Mouse (Mus musculus): ENCODE data around the gene Slc25a27. TPM values are rescaled to one million over a fixed set of nuclear protein-coding genes. Genes with fewer than 3 reads are reported as not detected.

Slc25a27 gene
- 1 to 10 TPM; 3.0 to 4.4 TPM for total RNA-seq (2021)
- long read RNA-seq, experiment 1, partial matches to known transcripts: 1 of 3 reads
- long read RNA-seq, experiment 1, other reads (novel, unspliced or antisense): 0 of 3 reads
- long read RNA-seq, experiment 2, partial matches to known transcripts: 2 of 3 reads
- long read RNA-seq, experiment 2, other reads (novel, unspliced or antisense): 1 of 3 reads

- DNase-seq: peak; percentile 73
These were observed at the start of gene Slc25a27 for GRCm38 (mm10) chr17:43666576-43667289. Slc25a27 (minus strand) TSS chr17:43667214.

GRCm38 (mm10) chr17:43716601-43717000 is 49.6 kb upstream of the Slc25a27 start:
- no peak for DNase-seq

GRCm38 (mm10) chr17:43714191-43714590 is 47.2 kb upstream of the Slc25a27 start:
- DNase-seq: no peak

- DNase-seq: no peak
These were observed 44.7 kb upstream of the Slc25a27 start for GRCm38 (mm10) chr17:43711557-43712352.

- DNase-seq: peak; percentile 16
These were observed 40.2 kb upstream of the Slc25a27 start for GRCm38 (mm10) chr17:43707254-43707653.

GRCm38 (mm10) chr17:43706749-43707148 is 39.7 kb upstream of the Slc25a27 start:
- no peak for DNase-seq

GRCm38 (mm10) chr17:43704216-43704930 is 37.4 kb upstream of the Slc25a27 start:
- DNase-seq: no peak

- DNase-seq: peak; percentile 69
These were observed 34.0 kb upstream of the Slc25a27 start for GRCm38 (mm10) chr17:43701060-43701459.

GRCm38 (mm10) chr17:43698997-43699649 is 32.1 kb upstream of the Slc25a27 start:
- peak; percentile 83 for DNase-seq

- no peak for DNase-seq
These were observed 22.6 kb upstream of the Slc25a27 start for GRCm38 (mm10) chr17:43689591-43689990.

- no peak for DNase-seq
These were observed 17.6 kb upstream of the Slc25a27 start for GRCm38 (mm10) chr17:43684638-43685037.

- DNase-seq: no peak
These were observed 17.1 kb upstream of the Slc25a27 start for GRCm38 (mm10) chr17:43684086-43684485.

- no peak for DNase-seq
These were observed 10.3 kb upstream of the Slc25a27 start for GRCm38 (mm10) chr17:43677317-43677716.

- DNase-seq: no peak
These were observed 9.2 kb upstream of the Slc25a27 start for GRCm38 (mm10) chr17:43676241-43676640.

GRCm38 (mm10) chr17:43675228-43675627 is 8.2 kb upstream of the Slc25a27 start:
- DNase-seq: no peak

- DNase-seq: no peak
These were observed 4.9 kb upstream of the Slc25a27 start for GRCm38 (mm10) chr17:43671907-43672306.

GRCm38 (mm10) chr17:43669145-43669695 is 2.2 kb upstream of the Slc25a27 start:
- no peak for DNase-seq

- no peak for DNase-seq
These were observed 353 bp upstream of the Slc25a27 start, which contains the start of gene Cyp39a1 for GRCm38 (mm10) chr17:43667290-43667843. Cyp39a1 (plus strand) TSS chr17:43667425.

- DNase-seq: no peak
These were observed 15.5 kb downstream of the Slc25a27 start for GRCm38 (mm10) chr17:43651314-43652046.

Data from gastrocnemius, postnatal 10 days (tissue).